Mouse (Mus musculus) small intestine, adult 2 months (tissue): ENCODE data around the gene Inka2.

Source experiments
- CTCF ChIP-seq: fragments of 200-500 bp; IDR thresholded peaks from 2 replicates; pipeline ENCODE4 v1.5.1; 2012; ENCODE audit warnings: low read depth, mild to moderate bottlenecking, control low read depth, inconsistent platforms, low read length, moderate library complexity, mixed read lengths; ENCODE audit not compliant: insufficient replicate concordance, insufficient read length; ENCODE audit errors: extremely low read depth
- POLR2A ChIP-seq: fragments of 200-500 bp; IDR thresholded peaks from 2 replicates; pipeline ENCODE4 v1.6.1; 2012; ENCODE audit warnings: low read depth, mild to moderate bottlenecking, control low read depth, inconsistent platforms, low read length, moderate library complexity

DNA sequence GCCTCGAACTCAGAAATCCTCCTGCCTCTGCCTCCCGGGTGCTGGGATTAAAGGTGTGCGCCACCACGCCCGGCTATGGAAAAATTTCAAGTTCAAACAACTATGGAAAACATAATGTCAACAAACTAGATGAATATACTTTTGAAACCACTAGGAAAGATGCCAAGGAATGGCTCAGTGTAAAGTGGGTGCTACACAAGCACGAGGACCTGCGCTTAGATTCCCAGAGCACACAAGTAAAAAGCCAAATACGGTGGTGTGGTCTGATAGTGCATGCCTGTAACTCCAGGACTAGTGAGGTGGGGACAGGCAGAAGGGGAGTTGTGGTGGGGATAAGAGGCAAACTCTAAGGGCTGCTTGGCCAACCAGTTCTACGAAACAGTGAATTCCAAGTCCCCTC is 50.7 kb downstream of the Inka2 start:
- TF ChIP-seq POLR2A, result no peak
- TF ChIP-seq CTCF, result no peak
